Mouse (Mus musculus) cerebral cortex, adult 2 months (tissue): ENCODE data around the gene Gm4907.

Source experiments
- WGBS: fragments of 180-500 bp; shearing (Covaris S2); methylation state at CpG from one replicate; pipeline ENCODE4 v1.1.7; 2018; 5-methylcytosine and 5-hydroxymethylcytosine counted together

Gene Gm4907

DNA sequence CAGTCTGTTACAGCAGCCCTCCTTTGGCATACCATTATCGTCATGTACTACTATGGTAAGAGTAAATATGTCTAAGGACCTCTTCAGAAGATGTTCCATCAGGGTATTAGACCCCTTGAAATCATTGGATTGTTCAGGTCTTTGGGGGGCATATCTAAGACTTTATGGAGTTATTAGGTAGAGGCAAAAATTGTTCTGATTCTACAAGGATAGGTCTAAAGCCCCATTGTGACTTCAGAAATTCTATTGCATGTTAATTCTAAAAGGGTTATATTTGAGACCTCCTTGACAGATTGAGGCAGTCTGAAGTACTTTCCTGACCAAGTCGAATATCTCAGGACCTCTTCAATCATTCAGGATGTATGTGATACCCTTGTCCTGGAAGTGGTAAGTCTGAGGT, at the start of gene Gm4907:
Gene Gm4907 (plus strand): TSS at position 301 of the 400 bp plus-strand sequence.
- WGBS: 75% methylated on average over 2 of the region's 2 CpGs

DNA sequence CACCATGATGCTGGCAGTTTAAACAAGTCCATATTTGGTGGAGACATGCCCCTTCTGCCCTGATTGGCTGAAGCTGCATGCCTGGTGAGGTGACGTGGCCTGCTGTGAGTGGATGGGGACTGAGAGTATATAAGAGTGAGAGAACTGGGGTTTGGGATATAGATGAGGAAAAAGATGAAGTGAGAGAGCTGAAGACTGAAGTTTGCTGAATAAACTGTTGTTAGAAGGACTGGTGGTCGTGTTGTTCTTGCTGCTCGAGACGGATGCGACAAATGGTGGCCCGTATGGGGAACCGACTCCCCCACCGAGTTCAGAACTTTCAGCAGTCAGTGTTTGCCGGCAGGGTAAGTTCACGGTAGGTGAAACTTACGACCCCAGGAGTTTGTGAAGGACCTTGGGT, 48.6 kb upstream of the Gm4907 start:
- 92% methylated on average over 11 of the region's 11 CpGs for WGBS

DNA sequence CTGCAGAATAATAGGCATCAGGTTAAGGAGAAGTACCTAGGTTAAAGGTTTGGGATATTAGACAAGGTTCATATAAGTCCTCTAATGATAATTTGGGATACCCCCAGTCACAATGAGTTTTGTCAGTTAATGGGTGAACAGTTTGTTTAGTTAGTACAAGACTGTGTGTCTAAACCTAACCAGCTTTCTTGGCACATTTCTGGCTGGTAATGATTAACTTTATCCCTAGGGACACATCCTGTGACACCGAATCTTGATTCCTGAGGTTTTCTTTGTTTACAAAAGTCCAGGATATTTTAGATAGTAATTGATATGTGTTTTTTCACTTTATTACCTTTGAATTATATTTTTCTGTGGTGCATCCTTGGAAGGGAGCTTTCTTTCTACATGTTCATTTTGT, 41.4 kb upstream of the Gm4907 start:
- 71% methylated on average over 1 of the region's 1 CpGs for WGBS

DNA sequence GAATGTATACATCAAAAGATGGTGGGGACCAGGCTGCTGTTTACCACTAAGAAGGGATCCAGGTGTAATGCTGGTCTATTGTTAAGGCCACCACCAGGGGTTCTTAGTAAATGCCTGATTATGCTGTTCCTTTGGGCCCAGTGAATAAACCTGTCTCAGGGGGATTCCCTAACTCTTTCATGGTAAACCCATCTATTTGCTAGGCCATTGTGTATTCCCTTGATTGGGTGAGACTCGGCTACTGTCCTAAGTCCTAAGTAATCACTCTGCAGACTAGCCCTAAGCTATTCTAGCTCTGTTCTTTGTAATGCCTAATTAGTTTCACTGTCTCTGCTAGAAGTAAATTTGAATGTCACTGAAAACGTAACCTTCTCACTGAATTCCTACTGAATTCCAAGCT, 71.8 kb downstream of the Gm4907 start:
- WGBS: 43% methylated on average over 2 of the region's 2 CpGs
